Mouse (Mus musculus) heart, embryonic 11.5 days (tissue): Measurements from ENCODE around the gene Gadl1. TPM values are rescaled to one million over a fixed set of nuclear protein-coding genes. Genes with fewer than 3 reads are reported as not detected.

Source experiments
- ATAC-seq: fragments of 200-750 bp; cut with Nextera tagmentation; replicated peaks from 2 replicates; pipeline ENCODE4 v1.8.0; 2017; ENCODE audit warnings: moderate library complexity; ENCODE audit not compliant: insufficient number of reproducible peaks, low FRiP score, low TSS enrichment
- H3K27ac ChIP-seq: fragments of 300-500 bp; sonication (generic); 2 replicates; pipeline ENCODE4 v1.5.1; 2014; ENCODE audit warnings: mild to moderate bottlenecking, low read depth, low read length
- H3K27me3 ChIP-seq: fragments of 300-500 bp; sonication (generic); 2 replicates; pipeline ENCODE4 v1.6.1; 2014; ENCODE audit warnings: mild to moderate bottlenecking, low read length, mixed read lengths; ENCODE audit not compliant: control insufficient read depth, insufficient read depth
- H3K36me3 ChIP-seq: fragments of 300-500 bp; sonication (generic); 2 replicates; pipeline ENCODE4 v1.6.1; 2014; ENCODE audit warnings: mild to moderate bottlenecking, low read length, moderate library complexity, mixed read lengths; ENCODE audit not compliant: control insufficient read depth, insufficient read depth
- H3K4me1 ChIP-seq: fragments of 300-500 bp; sonication (generic); 2 replicates; pipeline ENCODE4 v1.6.1; 2014; ENCODE audit warnings: low read length; ENCODE audit not compliant: control insufficient read depth, insufficient read depth
- H3K4me2 ChIP-seq: fragments of 300-500 bp; sonication (generic); 2 replicates; pipeline ENCODE4 v1.6.1; 2014; ENCODE audit warnings: mild to moderate bottlenecking, moderate library complexity
- H3K4me3 ChIP-seq: fragments of 300-500 bp; sonication (generic); 2 replicates; pipeline ENCODE4 v1.5.1; 2014; ENCODE audit warnings: low read depth, low read length
- H3K9ac ChIP-seq: fragments of 300-500 bp; sonication (generic); 2 replicates; pipeline ENCODE4 v1.6.1; 2014; ENCODE audit warnings: mild to moderate bottlenecking, low read depth, low read length, moderate library complexity
- H3K9me3 ChIP-seq: fragments of 300-500 bp; sonication (generic); replicated peaks from 2 replicates; pipeline ENCODE4 v1.6.1; 2016; ENCODE audit warnings: low read length; ENCODE audit not compliant: control insufficient read depth
- WGBS: fragments of 180-500 bp; shearing (Covaris S2); extraction: QIAGEN DNeasy Blood & Tissue Kit; methylation state at CpG from one replicate; pipeline ENCODE4 v1.1.7; 2014; ENCODE audit not compliant: insufficient replicate concordance; 5-methylcytosine and 5-hydroxymethylcytosine counted together
- polyA plus RNA-seq: library from polyadenylated mRNA; unstranded; fragments of >200 nt; fragmentation: Nextera tagmentation; extraction: Ambion mirVana; gene quantifications from 2 replicates; pipeline ENCODE4 v1.2.1, GENCODE M21; 2014

The Gadl1 gene
- polyA plus RNA-seq, 1 experiment from 2014 or later, result 1.2 TPM

DNA sequence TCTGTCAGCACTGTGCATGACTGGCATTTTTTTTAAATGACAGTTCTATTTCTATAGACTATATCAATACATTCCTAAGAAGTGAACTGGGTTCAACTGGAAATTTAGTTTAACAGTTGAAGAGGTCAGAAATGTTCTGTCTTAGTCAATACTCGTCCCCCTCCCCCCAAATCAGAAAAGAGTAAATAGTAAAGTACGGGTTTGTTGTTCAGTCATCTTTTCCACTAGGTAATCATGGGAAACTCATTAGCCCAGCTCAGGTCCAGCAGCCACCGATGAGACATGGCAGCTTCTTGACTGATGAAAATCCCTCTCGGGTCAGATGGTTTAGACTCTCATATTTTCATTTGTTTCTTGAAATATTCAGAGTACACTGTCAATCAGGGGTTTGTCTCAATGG, 166.9 kb downstream of the Gadl1 start:
- no peak for ATAC-seq
- Histone ChIP-seq H3K4me2 (no peak overlapping the region), H3K27me3 (no peaks in the 10 kb centered on the region), H3K4me3 (no peak overlapping the region), H3K27ac (no peak overlapping the region), H3K36me3 (no peaks in the 10 kb centered on the region), H3K4me1 (no peaks in the 10 kb centered on the region), H3K9ac (no peak overlapping the region), H3K9me3 (no peaks in the 10 kb centered on the region)
- 72% methylated on average over 4 of the region's 4 CpGs for WGBS

- H3K9ac ChIP-seq, result no peak overlapping the region
- 50% methylated on average over 2 of the region's 2 CpGs for WGBS
- H3K36me3 ChIP-seq, result no peaks in the 10 kb centered on the region
- H3K9me3 ChIP-seq, result no peaks in the 10 kb centered on the region
- no peak overlapping the region for H3K4me2 ChIP-seq
- no peak for ATAC-seq
- no peak overlapping the region for H3K4me3 ChIP-seq
- no peaks in the 10 kb centered on the region for H3K27me3 ChIP-seq
- no peaks in the 10 kb centered on the region for H3K4me1 ChIP-seq
- H3K27ac ChIP-seq, result no peak overlapping the region
These were observed 167.7 kb downstream of the Gadl1 start for GRCm38 (mm10) chr9:116076946-116077345.

- Histone ChIP-seq H3K9ac (no peak overlapping the region), H3K27me3 (no peaks in the 10 kb centered on the region), H3K4me3 (no peak overlapping the region), H3K4me1 (no peaks in the 10 kb centered on the region), H3K36me3 (no peaks in the 10 kb centered on the region), H3K9me3 (no peaks in the 10 kb centered on the region), H3K27ac (no peak overlapping the region), H3K4me2 (no peak overlapping the region)
- no peak for ATAC-seq
- WGBS, result 74% methylated on average over 2 of the region's 2 CpGs
These were observed 168.2 kb downstream of the Gadl1 start for GRCm38 (mm10) chr9:116077419-116077818.

- Histone ChIP-seq H3K9me3 (no peaks in the 10 kb centered on the region), H3K4me2 (no peak overlapping the region), H3K4me1 (no peaks in the 10 kb centered on the region), H3K9ac (no peak overlapping the region), H3K27me3 (no peaks in the 10 kb centered on the region), H3K4me3 (no peak overlapping the region), H3K27ac (no peak overlapping the region), H3K36me3 (no peaks in the 10 kb centered on the region)
- WGBS, result 86% methylated on average over 4 of the region's 4 CpGs
- no peak for ATAC-seq
These were observed 172.5 kb downstream of the Gadl1 start for GRCm38 (mm10) chr9:116081781-116082180.

DNA sequence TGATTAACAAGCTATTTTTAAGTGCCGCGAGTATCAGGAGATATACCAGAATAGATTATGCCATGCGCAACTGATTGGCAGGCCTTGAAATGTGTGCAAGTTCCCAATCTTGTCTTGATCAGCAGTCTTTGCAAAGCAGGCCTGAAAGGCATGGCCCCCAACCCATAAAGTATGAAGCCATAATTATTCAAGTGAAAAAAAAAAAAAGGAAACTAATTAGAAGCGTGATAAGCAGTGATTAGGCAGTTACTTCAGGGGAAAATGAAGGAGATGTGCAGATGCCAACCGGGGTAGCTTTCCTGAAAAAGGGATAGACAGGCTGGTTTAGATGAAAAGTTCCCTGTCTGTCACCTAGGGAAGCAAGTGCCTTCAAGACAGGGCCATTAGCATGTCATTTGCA, 174.0 kb downstream of the Gadl1 start:
- no peak overlapping the region for H3K4me3 ChIP-seq
- 78% methylated on average over 5 of the region's 5 CpGs for WGBS
- H3K4me2 ChIP-seq, result no peak overlapping the region
- no peaks in the 10 kb centered on the region for H3K36me3 ChIP-seq
- no peaks in the 10 kb centered on the region for H3K9me3 ChIP-seq
- H3K27ac ChIP-seq, result no peak overlapping the region
- H3K27me3 ChIP-seq, result no peaks in the 10 kb centered on the region
- no peaks in the 10 kb centered on the region for H3K4me1 ChIP-seq
- H3K9ac ChIP-seq, result no peak overlapping the region
- ATAC-seq, result no peak

DNA sequence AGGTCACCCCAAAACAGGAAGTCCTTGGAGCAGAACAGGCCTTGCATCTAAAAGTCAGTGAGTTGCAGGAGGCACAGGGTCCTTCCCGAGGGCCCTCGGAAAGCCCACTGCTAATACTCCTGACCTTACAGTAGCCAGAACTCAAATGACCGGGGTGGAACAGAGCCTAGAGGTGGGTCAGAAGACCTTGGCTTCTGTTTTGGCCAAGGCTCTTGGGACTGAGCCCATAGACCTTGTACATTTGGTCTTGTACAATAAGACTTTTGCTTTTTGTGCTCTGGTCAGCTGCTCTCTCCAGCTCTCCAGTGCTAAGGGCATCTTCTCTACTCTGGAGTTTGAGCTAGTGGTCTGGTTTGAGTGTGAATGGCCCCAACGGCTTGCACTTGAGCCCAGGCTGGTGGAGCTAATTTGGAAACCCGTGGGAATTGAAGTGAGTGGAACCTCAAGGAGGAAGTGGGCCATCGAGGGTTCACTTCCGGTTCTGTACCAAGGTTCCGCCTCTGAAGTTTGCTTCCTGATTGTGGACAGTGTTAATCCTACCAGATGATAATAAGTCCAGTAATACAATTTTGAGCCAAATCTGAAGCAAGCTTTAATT, 174.6 kb downstream of the Gadl1 start:
- Histone ChIP-seq H3K27me3 (no peaks in the 10 kb centered on the region), H3K27ac (no peak overlapping the region), H3K36me3 (no peaks in the 10 kb centered on the region; the same call in 1 of the 2 replicates), H3K4me2 (no peak overlapping the region), H3K4me1 (no peaks in the 10 kb centered on the region), H3K9me3 (no peaks in the 10 kb centered on the region), H3K4me3 (no peak overlapping the region), H3K9ac (no peak overlapping the region)
- 81% methylated on average over 8 of the region's 8 CpGs for WGBS
- no peak for ATAC-seq

GRCm38 (mm10) chr9:116084324-116084931, 175.2 kb downstream of the Gadl1 start:
- no peaks in the 10 kb centered on the region for H3K27me3 ChIP-seq
- ATAC-seq, result no peak
- no peaks in the 10 kb centered on the region; the same call in 1 of the 2 replicates for H3K36me3 ChIP-seq
- H3K4me2 ChIP-seq, result no peak overlapping the region
- 92% methylated on average over 12 of the region's 12 CpGs for WGBS
- no peaks in the 10 kb centered on the region for H3K9me3 ChIP-seq
- no peak overlapping the region for H3K4me3 ChIP-seq
- H3K4me1 ChIP-seq, result no peaks in the 10 kb centered on the region
- H3K9ac ChIP-seq, result no peak overlapping the region
- H3K27ac ChIP-seq, result no peak overlapping the region

GRCm38 (mm10) chr9:116085999-116086398, 176.7 kb downstream of the Gadl1 start:
- no peak overlapping the region for H3K9ac ChIP-seq
- WGBS, result 75% methylated on average over 6 of the region's 6 CpGs
- H3K4me3 ChIP-seq, result no peak overlapping the region
- no peak overlapping the region for H3K27ac ChIP-seq
- no peaks in the 10 kb centered on the region; the same call in 1 of the 2 replicates for H3K36me3 ChIP-seq
- H3K4me2 ChIP-seq, result no peak overlapping the region
- H3K4me1 ChIP-seq, result no peaks in the 10 kb centered on the region
- no peaks in the 10 kb centered on the region for H3K9me3 ChIP-seq
- no peak for ATAC-seq
- no peaks in the 10 kb centered on the region for H3K27me3 ChIP-seq

GRCm38 (mm10) chr9:116087263-116087662, 178.0 kb downstream of the Gadl1 start:
- WGBS, result 80% methylated on average over 5 of the region's 5 CpGs
- Histone ChIP-seq H3K4me1 (peaks cover 1% of the 10 kb centered on the region), H3K4me3 (no peak overlapping the region), H3K36me3 (no peaks in the 10 kb centered on the region; the same call in 1 of the 2 replicates), H3K9me3 (no peaks in the 10 kb centered on the region), H3K27ac (no peak overlapping the region), H3K9ac (no peak overlapping the region), H3K4me2 (no peak overlapping the region), H3K27me3 (no peaks in the 10 kb centered on the region)
- ATAC-seq, result no peak
